In the genomic region with DNA sequence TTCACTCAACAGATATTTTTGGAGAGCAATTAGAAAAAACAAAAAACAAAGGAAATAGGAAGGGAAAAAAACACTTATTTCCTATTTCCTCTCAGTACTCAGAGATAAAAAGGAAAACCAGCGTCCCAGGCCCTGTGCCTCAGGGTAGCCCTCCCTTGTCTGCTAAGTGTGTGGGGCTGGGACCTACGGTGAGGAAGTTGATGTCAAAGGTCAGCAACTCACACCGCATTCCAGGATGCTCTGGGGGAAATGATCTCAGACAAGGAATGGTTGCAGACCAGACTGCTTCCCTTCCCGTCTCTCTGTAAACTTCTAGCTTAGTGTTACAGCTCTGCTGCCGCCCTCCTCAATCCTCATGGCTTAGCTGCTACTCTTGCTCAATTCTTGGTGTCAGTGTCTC, we compare ENCODE assay signal across 10 mouse cellular contexts. TPM values are rescaled to one million over a fixed set of nuclear protein-coding genes. Genes with fewer than 3 reads are reported as not detected.
DNase-seq lines count a peak whose midpoint lies in the region; ATAC-seq and TF ChIP-seq lines count a peak whose summit lies in the region.
"Had no signal": no experiment of that assay in that cellular context is flagged by ENCODE, and none has a peak within 500 bp of the region (broad histone marks: within the 10 kb centered on the region; RNA-seq: fewer than 3 reads in every experiment).

No protein-coding gene starts in this region.

- H3K9ac ChIP-seq in liver, adult 2 months (ENCODE audit: low read depth, low read length) = no peak overlapping the region
- H3K9ac ChIP-seq in heart, embryonic 12.5 days = no peak overlapping the region
- no peak overlapping the region for H3K9ac ChIP-seq in stomach, embryonic 15.5 days

- H3K27me3 ChIP-seq in liver, adult 2 months (ENCODE audit: control insufficient read depth, insufficient read depth, low read length) = no peaks in the 10 kb centered on the region
- H3K27me3 ChIP-seq in heart, embryonic 12.5 days (replicated peaks) = no peaks in the 10 kb centered on the region
- H3K27me3 ChIP-seq in stomach, embryonic 15.5 days (replicated peaks) = no peaks in the 10 kb centered on the region

- H3K9me3 ChIP-seq in heart, embryonic 12.5 days (replicated peaks) = no peaks in the 10 kb centered on the region
- no peaks in the 10 kb centered on the region for H3K9me3 ChIP-seq in stomach, embryonic 15.5 days

- no peak overlapping the region for H3K4me2 ChIP-seq in heart, embryonic 12.5 days
- H3K4me2 ChIP-seq in stomach, embryonic 15.5 days = no peak overlapping the region

- ATAC-seq in heart, embryonic 12.5 days (ENCODE audit: insufficient number of reproducible peaks, low FRiP score) = peak; percentile 81
- no peak for ATAC-seq in stomach, embryonic 15.5 days (ENCODE audit: insufficient read depth, low FRiP score, low read depth)

- H3K4me3 ChIP-seq in liver, adult 2 months (ENCODE audit: insufficient read depth, low read depth, low read length) = no peak overlapping the region
- H3K4me3 ChIP-seq in heart, embryonic 12.5 days = no peak overlapping the region
- H3K4me3 ChIP-seq in stomach, embryonic 15.5 days (replicated peaks) = no peak overlapping the region
- no peak overlapping the region for H3K4me3 ChIP-seq in layer of hippocampus, adult 2 months

- 0 out of 2 replicates have a peak overlapping the region, but pooled peaks have one; percentile 21 for H3K27ac ChIP-seq in liver, adult 2 months (replicated peaks; ENCODE audit: insufficient read depth, low read depth, low read length)
- H3K27ac ChIP-seq in heart, embryonic 12.5 days (ENCODE audit: poor library complexity, severe bottlenecking) = 0 out of 2 replicates have a peak overlapping the region, but pooled peaks have one; percentile 14
- peak overlapping the region; percentile 46; the same call in 1 of the 2 replicates for H3K27ac ChIP-seq in stomach, embryonic 15.5 days
- H3K27ac ChIP-seq in layer of hippocampus, adult 2 months = no peak overlapping the region

- WGBS in liver, adult 2 months = 70% methylated on average over 5 of the region's 5 CpGs
- 28% methylated on average over 5 of the region's 5 CpGs for WGBS in heart, embryonic 12.5 days
- WGBS in stomach, embryonic 15.5 days = 38% methylated on average over 5 of the region's 5 CpGs

- TF ChIP-seq POLR2A in liver, adult 2 months (IDR thresholded peaks at IDR 0.05; ENCODE audit: extremely low read depth, insufficient read depth, low read length) = no peak

- no peaks in the 10 kb centered on the region for H3K36me3 ChIP-seq in liver, adult 2 months (ENCODE audit: control insufficient read depth, insufficient read depth, low read length)
- H3K36me3 ChIP-seq in heart, embryonic 12.5 days = no peaks in the 10 kb centered on the region
- no peaks in the 10 kb centered on the region for H3K36me3 ChIP-seq in stomach, embryonic 15.5 days

- H3K79me2 ChIP-seq in liver, adult 2 months (ENCODE audit: control insufficient read depth, insufficient read depth, low read length) = 0 out of 2 replicates have a peak, but pooled peaks cover 4% of the 10 kb centered on the region

- DNase-seq in liver, adult 2 months (ENCODE audit: extremely low read depth, low read depth, low spot score) = peak; percentile 36
- DNase-seq in liver = no peak
- peak; percentile 59 to 78 for DNase-seq in kidney, postnatal 36 days
- no peak for DNase-seq in layer of hippocampus, adult 2 months (ENCODE audit: low spot score in 2 of 2)
- no peak for DNase-seq in spleen, postnatal 4 days (ENCODE audit: low spot score in 2 of 2)
- DNase-seq in thymus, postnatal 36 days = no peak

- H3K4me1 ChIP-seq in liver, adult 2 months (ENCODE audit: control insufficient read depth, insufficient read depth, low read length) = peaks cover 27% of the 10 kb centered on the region
- H3K4me1 ChIP-seq in heart, embryonic 12.5 days (replicated peaks) = peaks cover 50% of the 10 kb centered on the region
- H3K4me1 ChIP-seq in stomach, embryonic 15.5 days = 0 out of 2 replicates have a peak, but pooled peaks cover 4% of the 10 kb centered on the region

- TF ChIP-seq CTCF in liver, adult 2 months (IDR thresholded peaks at IDR 0.05; ENCODE audit: low read depth, low read length) = no peak
- TF ChIP-seq CTCF in layer of hippocampus, adult 2 months (conservative IDR thresholded peaks at IDR 0.05) = no peak

RNA-seq across cellular contexts. Expression of a gene that starts 9.6 kb away (rescaled TPM):
- 2.1 and 3.2 TPM in 2 replicates for total RNA-seq in liver, adult 2 months (2014; rRNA removed)
- 5.3 and 8.9 TPM in 2 replicates for polyA plus RNA-seq in liver, adult 2 months (2012; rRNA removed)
- 0.51 and 0.89 TPM in 2 replicates for polyA plus RNA-seq in heart, embryonic 12.5 days (2016; fragmentation: Nextera tagmentation; extraction: Ambion mirVana)
- 0.93 and 1.1 TPM in 2 replicates for polyA plus RNA-seq in stomach, embryonic 15.5 days (2015; fragmentation: Nextera tagmentation; extraction: Ambion mirVana)
- not detected for total RNA-seq in layer of hippocampus, adult 2 months (2021)
- total RNA-seq: hematopoietic stem cell, adult 5-6 weeks; midbrain, postnatal 0 days had no signal

RNA-seq across cellular contexts. Expression of a gene that starts 16.8 kb away (rescaled TPM):
- 29.2 and 42.6 TPM in 2 replicates for total RNA-seq in liver, adult 2 months (2014; rRNA removed)
- polyA plus RNA-seq in liver, adult 2 months (2012; rRNA removed) = 9.9 and 10.5 TPM in 2 replicates
- 53.6 and 56.5 TPM in 2 replicates for polyA plus RNA-seq in heart, embryonic 12.5 days (2016; fragmentation: Nextera tagmentation; extraction: Ambion mirVana)
- 50.1 and 54.3 TPM in 2 replicates for polyA plus RNA-seq in stomach, embryonic 15.5 days (2015; fragmentation: Nextera tagmentation; extraction: Ambion mirVana)
- total RNA-seq in layer of hippocampus, adult 2 months (2021) = 100 to 1,000 TPM in 1 of 2 experiments, 10 to 100 TPM in 1; 97.2 to 102 TPM

Comparison
In these comparisons a context has a peak if more than half of its experiments do, and no peak if none do; other contexts are left out.
1. DNase-seq: peak in liver, adult 2 months (single experiment) and kidney, postnatal 36 days (2 of 2); none in liver (single experiment), layer of hippocampus, adult 2 months (0 of 2), spleen, postnatal 4 days (0 of 2) and thymus, postnatal 36 days (0 of 2).